Mouse (Mus musculus) stomach, embryonic 14.5 days (tissue): ENCODE data around the gene Magix. TPM values are rescaled to one million over a fixed set of nuclear protein-coding genes. Genes with fewer than 3 reads are reported as not detected.

Experiments
- ATAC-seq: fragments of 200-750 bp; cut with Nextera tagmentation; 2 replicates; pipeline ENCODE4 v1.8.0; 2017; ENCODE audit warnings: low read depth, moderate TSS enrichment; ENCODE audit not compliant: insufficient number of reproducible peaks, insufficient read depth, low FRiP score
- H3K27ac ChIP-seq: fragments of 300-500 bp; sonication (generic); 2 replicates; pipeline ENCODE4 v1.5.1; 2014; ENCODE audit warnings: mild to moderate bottlenecking, low read length, moderate library complexity, mixed read lengths
- H3K27me3 ChIP-seq: fragments of 300-500 bp; sonication (generic); 2 replicates; pipeline ENCODE4 v1.6.1; 2014; ENCODE audit warnings: low read length, control low read depth, mixed read lengths; ENCODE audit not compliant: control insufficient read depth, insufficient read depth
- H3K36me3 ChIP-seq: fragments of 300-500 bp; sonication (generic); 2 replicates; pipeline ENCODE4 v1.6.1; 2014; ENCODE audit warnings: mild to moderate bottlenecking, control low read depth, low read length, moderate library complexity, mixed read lengths; ENCODE audit not compliant: control insufficient read depth, insufficient read depth
- H3K4me1 ChIP-seq: fragments of 300-500 bp; sonication (generic); 2 replicates; pipeline ENCODE4 v1.6.1; 2014; ENCODE audit warnings: low read length, control low read depth, mixed read lengths; ENCODE audit not compliant: control insufficient read depth, insufficient read depth
- H3K4me2 ChIP-seq: fragments of 300-500 bp; sonication (generic); replicated peaks from 2 replicates; pipeline ENCODE4 v1.6.1; 2014; ENCODE audit warnings: low read depth, low read length, control low read depth
- H3K4me3 ChIP-seq: fragments of 300-500 bp; sonication (generic); 2 replicates; pipeline ENCODE4 v1.5.1; 2014; ENCODE audit warnings: low read depth, low read length, control low read depth
- H3K9ac ChIP-seq: fragments of 300-500 bp; sonication (generic); replicated peaks from 2 replicates; pipeline ENCODE4 v1.6.1; 2014; ENCODE audit warnings: low read depth, mild to moderate bottlenecking, control low read depth, low read length, moderate library complexity, mixed read lengths
- H3K9me3 ChIP-seq: fragments of 300-500 bp; sonication (generic); 2 replicates; pipeline ENCODE4 v1.6.1; 2016; ENCODE audit warnings: low read depth, low read length, control low read depth; ENCODE audit not compliant: control insufficient read depth
- WGBS: fragments of 180-500 bp; shearing (Covaris S2); extraction: QIAGEN DNeasy Blood & Tissue Kit; methylation state at CpG from one replicate; pipeline ENCODE4 v1.1.7; 2014; 5-methylcytosine and 5-hydroxymethylcytosine counted together
- polyA plus RNA-seq: library from polyadenylated mRNA; unstranded; fragments of >200 nt; fragmentation: Nextera tagmentation; extraction: Ambion mirVana; gene quantifications from 2 replicates; pipeline ENCODE4 v1.2.1, GENCODE M21; 2014

Gene Magix
- polyA plus RNA-seq, 1 experiment from 2014 or later = 0.71 TPM

DNA sequence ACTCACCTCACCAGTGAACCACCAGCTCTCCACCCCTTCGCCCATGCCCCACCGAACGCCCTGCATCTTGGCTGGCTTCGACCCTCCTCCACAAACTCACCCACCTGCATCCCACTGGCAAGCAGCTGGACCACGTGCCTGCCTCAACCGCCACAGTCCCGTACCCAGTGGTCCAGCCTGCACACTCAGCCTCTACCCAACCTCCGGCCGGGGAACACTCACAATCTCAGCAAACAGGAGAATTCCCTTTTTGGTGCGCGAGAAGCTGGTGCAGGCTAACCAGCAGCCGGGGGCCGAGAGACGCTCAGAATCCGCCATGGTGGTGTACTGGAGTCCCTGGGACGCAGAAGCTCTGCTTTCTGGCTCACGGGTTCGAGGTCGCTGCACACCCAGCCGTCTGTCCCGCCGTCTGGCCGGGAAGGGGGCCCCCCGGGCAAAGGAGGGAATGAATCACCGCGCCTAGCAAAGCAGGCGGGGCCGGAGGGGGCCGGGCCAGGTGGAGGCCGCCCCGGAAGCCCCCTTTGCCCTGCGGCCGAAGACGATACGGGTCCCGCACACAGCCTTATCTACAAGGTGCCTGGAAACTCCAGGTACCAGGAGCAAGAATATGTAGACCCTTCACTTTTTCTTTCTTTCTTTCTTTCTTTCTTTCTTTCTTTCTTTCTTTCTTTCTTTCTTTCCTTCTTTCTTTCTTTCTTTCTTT is 10.0 kb downstream of the Magix start, which contains the start of gene Plp2:
Gene Plp2 (minus strand): TSS at position 470 of the 703 bp plus-strand sequence.
- H3K4me3 ChIP-seq = peak within 1 kb of the TSS; percentile 43
- 21% methylated on average over 30 of the region's 36 CpGs for WGBS
- peak within 1 kb of the TSS; percentile 85 for H3K27ac ChIP-seq
- no peaks in the 10 kb centered on the region for H3K27me3 ChIP-seq
- H3K9me3 ChIP-seq = no peaks in the 10 kb centered on the region
- peak; percentile 43 for ATAC-seq
- H3K36me3 ChIP-seq = peaks cover 3% of the 10 kb centered on the region; the same call in 1 of the 2 replicates
- H3K4me2 ChIP-seq = peak within 1 kb of the TSS; percentile 44
- peaks cover 6% of the 10 kb centered on the region; the same call in 1 of the 2 replicates for H3K4me1 ChIP-seq
- peak within 1 kb of the TSS; percentile 48; the same call in 1 of the 2 replicates for H3K9ac ChIP-seq

DNA sequence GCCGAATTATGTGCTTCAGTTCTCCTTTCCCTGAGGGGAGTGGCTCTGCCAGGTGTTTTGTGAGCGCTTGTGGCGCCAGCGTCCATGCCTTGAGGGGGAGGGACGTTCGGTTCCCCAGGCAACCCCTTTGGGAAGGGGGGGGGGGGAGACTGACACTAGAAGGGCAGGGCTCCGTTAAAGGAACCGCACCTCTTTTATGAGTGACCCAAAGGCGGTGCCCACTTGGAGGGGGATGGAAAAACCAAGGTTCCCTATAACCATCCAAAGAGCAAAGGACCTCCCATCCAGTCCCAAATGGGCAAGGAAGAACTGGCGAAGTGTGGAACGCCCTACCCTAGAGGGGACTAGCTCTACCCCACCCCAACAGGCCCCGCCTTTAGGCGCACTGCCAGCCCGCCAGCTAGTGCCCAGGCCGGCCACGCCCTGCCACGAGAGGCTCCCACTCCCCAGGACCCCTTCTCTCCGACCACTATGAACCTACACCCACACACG is 10.6 kb downstream of the Magix start:
- H3K27me3 ChIP-seq = no peaks in the 10 kb centered on the region
- peak overlapping the region; percentile 44 for H3K4me2 ChIP-seq
- peak; percentile 80 for ATAC-seq
- no peaks in the 10 kb centered on the region for H3K9me3 ChIP-seq
- H3K9ac ChIP-seq = peak overlapping the region; percentile 48; the same call in 1 of the 2 replicates
- H3K36me3 ChIP-seq = peaks cover 3% of the 10 kb centered on the region; the same call in 1 of the 2 replicates
- WGBS = 17% methylated on average over 19 of the region's 19 CpGs
- H3K27ac ChIP-seq = peak overlapping the region; percentile 85
- H3K4me1 ChIP-seq = peaks cover 6% of the 10 kb centered on the region; the same call in 1 of the 2 replicates
- peak overlapping the region; percentile 43 for H3K4me3 ChIP-seq

DNA sequence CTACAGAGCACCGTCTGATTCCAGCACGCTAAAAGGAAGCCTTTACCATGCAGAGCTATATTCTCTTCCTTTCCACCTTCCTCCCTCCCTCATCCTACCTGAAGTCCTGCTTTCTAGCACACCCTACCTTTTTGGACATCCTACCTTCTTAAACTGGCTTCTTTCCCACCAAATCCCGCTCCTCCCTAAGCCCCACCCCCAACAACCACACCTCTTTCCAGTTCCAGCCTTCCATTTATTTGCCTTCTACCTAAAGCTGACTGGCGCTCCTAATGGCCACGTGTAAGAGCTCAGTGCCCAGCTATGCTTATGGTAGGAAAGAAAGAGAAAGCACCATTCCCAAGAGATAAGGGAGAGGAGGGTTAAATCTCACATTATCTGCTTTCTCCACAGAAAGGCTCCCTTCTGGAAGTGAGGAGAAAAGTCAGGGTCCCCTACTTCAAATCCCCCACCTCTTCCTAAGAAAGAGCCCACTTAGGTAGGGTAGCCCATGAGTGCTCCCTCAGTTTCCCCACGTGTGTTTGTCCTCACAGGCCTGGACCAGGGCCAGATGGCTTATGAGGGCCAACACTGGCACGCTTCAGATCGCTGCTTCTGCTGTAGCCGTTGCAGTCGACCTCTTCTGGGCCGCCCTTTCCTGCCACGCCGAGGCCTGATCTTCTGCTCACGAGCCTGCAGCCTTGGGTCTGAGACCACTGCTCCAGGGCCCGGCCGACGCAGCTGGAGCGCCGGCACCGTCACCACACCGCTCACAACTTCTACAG is 15.1 kb downstream of the Magix start:
- peaks cover 3% of the 10 kb centered on the region; the same call in 1 of the 2 replicates for H3K36me3 ChIP-seq
- no peaks in the 10 kb centered on the region for H3K4me1 ChIP-seq
- no peaks in the 10 kb centered on the region for H3K9me3 ChIP-seq
- no peaks in the 10 kb centered on the region for H3K27me3 ChIP-seq
- H3K4me2 ChIP-seq = no peak overlapping the region
- H3K9ac ChIP-seq = no peak overlapping the region
- no peak overlapping the region for H3K27ac ChIP-seq
- H3K4me3 ChIP-seq = no peak overlapping the region
- no peak for ATAC-seq
- 73% methylated on average over 21 of the region's 21 CpGs for WGBS

DNA sequence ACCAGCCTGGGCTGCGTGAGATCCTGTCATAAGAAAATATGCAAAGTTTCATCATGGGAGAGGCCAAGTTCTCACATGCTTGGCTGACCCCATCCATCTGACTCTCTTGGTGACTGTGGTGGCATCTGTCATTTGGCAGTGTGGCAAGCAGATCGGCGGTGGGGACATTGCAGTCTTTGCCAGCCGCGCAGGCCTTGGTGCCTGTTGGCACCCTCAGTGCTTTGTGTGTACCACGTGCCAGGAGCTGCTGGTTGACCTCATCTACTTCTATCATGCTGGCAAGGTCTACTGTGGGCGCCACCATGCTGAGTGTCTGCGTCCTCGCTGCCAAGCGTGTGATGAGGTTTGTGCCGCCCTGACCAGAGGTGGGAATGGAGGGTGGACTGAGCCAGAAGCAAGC is 16.3 kb downstream of the Magix start:
- Histone ChIP-seq H3K9me3 (no peaks in the 10 kb centered on the region), H3K9ac (no peak overlapping the region), H3K27me3 (no peaks in the 10 kb centered on the region), H3K4me3 (no peak overlapping the region), H3K36me3 (peaks cover 3% of the 10 kb centered on the region; the same call in 1 of the 2 replicates), H3K4me2 (no peak overlapping the region), H3K4me1 (no peaks in the 10 kb centered on the region), H3K27ac (no peak overlapping the region)
- WGBS = 86% methylated on average over 11 of the region's 11 CpGs
- ATAC-seq = no peak

DNA sequence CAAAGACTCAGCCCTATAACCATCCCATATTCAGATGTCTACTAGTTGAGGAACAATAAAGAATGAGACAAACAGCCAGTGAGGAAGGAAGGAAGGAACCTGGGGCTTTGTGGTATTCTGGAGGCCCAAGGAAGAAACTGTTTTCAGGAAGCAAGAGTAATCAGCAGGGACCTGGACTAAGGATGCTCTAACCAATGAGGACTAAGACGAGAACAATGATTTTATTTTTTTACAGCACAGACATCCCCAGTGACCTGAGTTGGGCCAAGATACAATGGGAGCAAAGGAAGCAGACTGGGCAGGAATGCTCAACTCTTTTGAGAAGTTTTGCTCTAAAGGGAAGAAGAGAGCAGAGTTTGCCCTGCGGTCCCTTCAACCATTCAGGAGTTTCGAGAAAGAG is 18.1 kb downstream of the Magix start:
- no peak overlapping the region for H3K4me2 ChIP-seq
- peaks cover 2% of the 10 kb centered on the region; the same call in 1 of the 2 replicates for H3K4me1 ChIP-seq
- H3K27me3 ChIP-seq = no peaks in the 10 kb centered on the region
- H3K4me3 ChIP-seq = no peak overlapping the region
- no peaks in the 10 kb centered on the region for H3K9me3 ChIP-seq
- H3K36me3 ChIP-seq = peaks cover 3% of the 10 kb centered on the region; the same call in 1 of the 2 replicates
- WGBS = 82% methylated on average over 3 of the region's 3 CpGs
- H3K27ac ChIP-seq = no peak overlapping the region
- no peak overlapping the region for H3K9ac ChIP-seq
- no peak for ATAC-seq

DNA sequence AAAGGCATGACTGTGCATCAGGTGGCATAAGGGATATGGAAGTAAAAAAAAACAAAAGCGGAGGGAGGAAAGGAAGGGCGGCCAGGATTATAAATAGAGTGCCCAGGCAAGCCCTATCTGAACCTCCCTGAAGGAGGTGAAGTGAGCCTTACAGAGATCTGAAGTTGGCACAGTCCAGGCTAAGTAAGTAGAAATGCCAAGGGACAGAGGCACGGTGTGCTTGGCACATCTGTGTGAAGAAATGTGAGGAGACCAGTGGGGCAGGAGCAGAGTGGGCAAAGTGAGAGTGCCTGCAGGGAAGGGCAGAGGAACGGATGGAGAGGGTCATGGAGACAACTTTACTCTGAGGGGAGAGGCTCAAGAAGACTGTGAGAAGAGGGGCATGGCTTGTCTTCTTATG is 20.0 kb downstream of the Magix start:
- no peak overlapping the region for H3K4me3 ChIP-seq
- H3K27me3 ChIP-seq = no peaks in the 10 kb centered on the region
- H3K9ac ChIP-seq = no peak overlapping the region
- no peaks in the 10 kb centered on the region for H3K36me3 ChIP-seq
- H3K4me1 ChIP-seq = peaks cover 2% of the 10 kb centered on the region; the same call in 1 of the 2 replicates
- no peak for ATAC-seq
- no peak overlapping the region for H3K27ac ChIP-seq
- WGBS = 78% methylated on average over 4 of the region's 4 CpGs
- no peaks in the 10 kb centered on the region for H3K9me3 ChIP-seq
- H3K4me2 ChIP-seq = no peak overlapping the region

DNA sequence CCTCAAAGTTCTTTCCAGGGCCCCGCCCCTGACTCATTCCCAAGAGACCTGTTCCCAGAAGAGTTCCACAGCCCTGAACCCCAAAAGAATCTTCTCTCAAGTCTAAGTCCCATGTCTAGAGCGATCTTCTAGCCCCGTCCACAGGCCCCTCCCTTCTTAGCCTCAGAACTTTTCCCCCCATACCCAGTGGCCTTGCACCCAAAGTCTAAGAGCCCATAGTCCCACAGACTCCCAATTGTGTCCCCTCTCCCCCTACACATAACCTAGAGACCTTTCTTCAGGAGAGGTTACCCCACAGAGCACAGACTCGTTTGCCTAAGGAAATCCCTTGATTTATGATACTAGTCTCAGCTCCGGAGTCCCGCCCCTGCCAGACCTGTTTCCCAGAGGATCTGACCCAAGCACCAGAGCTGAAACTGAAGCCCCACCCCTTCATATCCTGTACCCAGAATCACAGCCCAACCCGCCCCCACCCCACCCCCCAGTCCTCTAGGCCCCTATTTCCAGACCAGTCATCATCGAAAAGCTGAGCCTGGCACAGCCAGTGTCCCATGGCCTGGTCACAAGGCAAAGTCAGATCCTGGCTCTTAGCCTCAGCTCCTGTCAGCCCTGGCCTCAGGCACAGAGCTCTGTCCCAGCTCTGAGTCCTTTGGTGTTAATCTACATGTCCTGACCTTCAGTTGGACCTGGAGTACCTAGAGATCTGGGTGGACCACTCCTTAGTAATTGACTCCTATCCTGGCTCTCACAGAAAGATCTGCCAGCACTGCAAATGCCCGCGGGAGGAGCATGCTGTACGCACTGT is 22.1 kb downstream of the Magix start:
- peak overlapping the region; percentile 40; the same call in 1 of the 2 replicates for H3K4me3 ChIP-seq
- no peaks in the 10 kb centered on the region for H3K27me3 ChIP-seq
- 50% methylated on average over 11 of the region's 11 CpGs for WGBS
- no peak overlapping the region for H3K9ac ChIP-seq
- peak overlapping the region; percentile 78 for H3K27ac ChIP-seq
- H3K36me3 ChIP-seq = no peaks in the 10 kb centered on the region
- H3K4me2 ChIP-seq = peak overlapping the region; percentile 45
- peaks cover 2% of the 10 kb centered on the region; the same call in 1 of the 2 replicates for H3K4me1 ChIP-seq
- H3K9me3 ChIP-seq = no peaks in the 10 kb centered on the region
- peak; percentile 75 for ATAC-seq
